ENCODE assay signal across 8 mouse cellular contexts in the genomic region with DNA sequence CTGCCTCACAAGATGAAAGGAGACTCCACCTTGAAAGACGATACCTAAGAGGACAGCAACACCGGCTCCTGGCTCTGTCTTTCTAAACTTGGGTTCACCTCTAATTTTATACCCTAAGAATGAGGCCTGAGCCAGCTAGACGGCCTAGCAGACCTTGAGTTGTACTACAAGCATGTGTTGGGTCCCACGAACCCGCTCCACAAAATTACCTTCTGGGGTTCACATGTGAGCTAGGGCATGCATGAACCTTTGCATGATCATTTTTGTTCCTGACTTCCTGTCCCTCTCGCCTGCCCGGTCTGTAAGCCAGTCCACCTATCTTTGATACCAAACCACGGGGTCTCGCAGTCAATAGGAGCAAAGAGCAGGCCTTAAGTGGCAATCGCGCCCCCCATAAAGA. TPM values are rescaled to one million over a fixed set of nuclear protein-coding genes. Genes with fewer than 3 reads are reported as not detected.
DNase-seq lines count a peak whose midpoint lies in the region; ATAC-seq and TF ChIP-seq lines count a peak whose summit lies in the region.

No protein-coding gene starts in this region.

- H3K4me3 ChIP-seq in kidney, embryonic 15.5 days (replicated peaks), result peak overlapping the region; percentile 71
- H3K4me3 ChIP-seq in bone marrow, adult 2 months (replicated peaks; ENCODE audit: control insufficient read depth, low read depth, low read length), result peak overlapping the region; percentile 95
- H3K4me3 ChIP-seq in forebrain, embryonic 16.5 days (replicated peaks; ENCODE audit: low read length), result peak overlapping the region; percentile 86
- peak overlapping the region; percentile 83 for H3K4me3 ChIP-seq in midbrain, embryonic 10.5 days

- TF ChIP-seq POLR2A in bone marrow, adult 2 months (IDR thresholded peaks at IDR 0.05; ENCODE audit: borderline replicate concordance, control insufficient read depth, low read depth, low read length), result no peak

- no peak for ATAC-seq in kidney, embryonic 15.5 days (replicated peaks; ENCODE audit: low FRiP score)
- ATAC-seq in forebrain, embryonic 16.5 days, result no peak
- ATAC-seq in granulocyte monocyte progenitor cell, adult 5-6 weeks (replicated peaks; ENCODE audit: poor library complexity, severe bottlenecking), result no peak

- H3K27ac ChIP-seq in kidney, embryonic 15.5 days, result peak overlapping the region; percentile 72
- H3K27ac ChIP-seq in bone marrow, adult 2 months (ENCODE audit: control insufficient read depth, insufficient read depth, low read depth, low read length, poor library complexity), result no peak overlapping the region
- peak overlapping the region; percentile 79 for H3K27ac ChIP-seq in forebrain, embryonic 16.5 days (ENCODE audit: low read length)
- peak overlapping the region; percentile 90 for H3K27ac ChIP-seq in midbrain, embryonic 10.5 days (replicated peaks)

- no peak for TF ChIP-seq CTCF in bone marrow, adult 2 months (IDR thresholded peaks at IDR 0.05; ENCODE audit: control insufficient read depth, insufficient read depth, low read length)

- no peak for DNase-seq in kidney, postnatal 25 days
- DNase-seq in midbrain, embryonic 10.5 days (ENCODE audit: low spot score), result no peak
- DNase-seq in layer of hippocampus, adult 18-20 months (ENCODE audit: low spot score in 2 of 2), result no peak
- DNase-seq in cerebellum, adult 11-12 months, result no peak

- peak overlapping the region; percentile 79 for H3K4me2 ChIP-seq in kidney, embryonic 15.5 days
- H3K4me2 ChIP-seq in forebrain, embryonic 16.5 days (ENCODE audit: low read length), result peak overlapping the region; percentile 73

- no peaks in the 10 kb centered on the region for H3K9me3 ChIP-seq in kidney, embryonic 15.5 days (replicated peaks)
- no peaks in the 10 kb centered on the region for H3K9me3 ChIP-seq in forebrain, embryonic 16.5 days (ENCODE audit: control insufficient read depth, low read length)
- H3K9me3 ChIP-seq in midbrain, embryonic 10.5 days (replicated peaks), result no peaks in the 10 kb centered on the region

- peaks cover 38% of the 10 kb centered on the region for H3K36me3 ChIP-seq in kidney, embryonic 15.5 days
- peaks cover 21% of the 10 kb centered on the region for H3K36me3 ChIP-seq in forebrain, embryonic 16.5 days (ENCODE audit: control insufficient read depth, insufficient read depth)
- peaks cover 39% of the 10 kb centered on the region for H3K36me3 ChIP-seq in midbrain, embryonic 10.5 days

- H3K4me1 ChIP-seq in kidney, embryonic 15.5 days, result peaks cover 14% of the 10 kb centered on the region
- no peaks in the 10 kb centered on the region; the same call in 1 of the 2 replicates for H3K4me1 ChIP-seq in bone marrow, adult 2 months (ENCODE audit: control insufficient read depth, insufficient read depth, low read length)
- peaks cover 13% of the 10 kb centered on the region for H3K4me1 ChIP-seq in forebrain, embryonic 16.5 days (replicated peaks; ENCODE audit: control insufficient read depth, insufficient read depth, low read length)
- H3K4me1 ChIP-seq in midbrain, embryonic 10.5 days, result peaks cover 23% of the 10 kb centered on the region

- H3K9ac ChIP-seq in kidney, embryonic 15.5 days, result peak overlapping the region; percentile 73
- peak overlapping the region; percentile 82 for H3K9ac ChIP-seq in forebrain, embryonic 16.5 days (replicated peaks; ENCODE audit: low read depth, low read length)

- WGBS in kidney, embryonic 15.5 days, result 2% methylated on average over 11 of the region's 11 CpGs
- WGBS in bone marrow, adult 2 months, result 5% methylated on average over 11 of the region's 11 CpGs
- 5% methylated on average over 11 of the region's 11 CpGs for WGBS in forebrain, embryonic 16.5 days
- WGBS in midbrain, embryonic 10.5 days, result 8% methylated on average over 11 of the region's 11 CpGs

- no peaks in the 10 kb centered on the region for H3K27me3 ChIP-seq in kidney, embryonic 15.5 days
- no peaks in the 10 kb centered on the region for H3K27me3 ChIP-seq in forebrain, embryonic 16.5 days (replicated peaks; ENCODE audit: control insufficient read depth, insufficient read depth, low read length)
- H3K27me3 ChIP-seq in midbrain, embryonic 10.5 days (ENCODE audit: low read depth, poor library complexity, severe bottlenecking), result no peaks in the 10 kb centered on the region

RNA-seq across cellular contexts. Expression of gene Gm20390, which starts 0.7 kb away (rescaled TPM):
- 462 and 483 TPM in 2 replicates for polyA plus RNA-seq in kidney, embryonic 15.5 days (2015; fragmentation: Nextera tagmentation; extraction: Ambion mirVana)
- polyA plus RNA-seq in bone marrow, adult 2 months (2011; ENCODE audit: insufficient read depth, insufficient read length, low replicate concordance, missing spikeins), result 4.4 and 29.3 TPM in 2 replicates
- 347 and 368 TPM in 2 replicates for polyA plus RNA-seq in forebrain, embryonic 16.5 days (2015; fragmentation: Nextera tagmentation; extraction: Ambion mirVana)
- 451 and 498 TPM in 2 replicates for polyA plus RNA-seq in midbrain, embryonic 10.5 days (2016; fragmentation: Nextera tagmentation; extraction: Ambion mirVana)
- 100 to 1,000 TPM; 108 to 113 TPM for total RNA-seq in layer of hippocampus, adult 18-20 months (2021)
- 112 and 180 TPM in 2 replicates for total RNA-seq in granulocyte monocyte progenitor cell, adult 5-6 weeks (2014; fragmentation: Nextera tagmentation)
- not detected in 2 replicates for total RNA-seq in granulocyte monocyte progenitor cell, adult 5-6 weeks (2017)

RNA-seq across cellular contexts. Expression of gene Nme1, which starts 0.9 kb away (rescaled TPM):
- polyA plus RNA-seq in kidney, embryonic 15.5 days (2015; fragmentation: Nextera tagmentation; extraction: Ambion mirVana), result 165 and 172 TPM in 2 replicates
- 70.1 and 89.9 TPM in 2 replicates for polyA plus RNA-seq in bone marrow, adult 2 months (2011; ENCODE audit: insufficient read depth, insufficient read length, low replicate concordance, missing spikeins)
- 267 and 357 TPM in 2 replicates for polyA plus RNA-seq in forebrain, embryonic 16.5 days (2015; fragmentation: Nextera tagmentation; extraction: Ambion mirVana)
- 281 and 305 TPM in 2 replicates for polyA plus RNA-seq in midbrain, embryonic 10.5 days (2016; fragmentation: Nextera tagmentation; extraction: Ambion mirVana)
- total RNA-seq in layer of hippocampus, adult 18-20 months (2021), result 10 to 100 TPM; 65.8 to 73.3 TPM
- total RNA-seq in granulocyte monocyte progenitor cell, adult 5-6 weeks (2014; fragmentation: Nextera tagmentation), result 78.3 and 96.2 TPM in 2 replicates
- total RNA-seq in granulocyte monocyte progenitor cell, adult 5-6 weeks (2017), result 178 and 237 TPM in 2 replicates

RNA-seq across cellular contexts. Expression of gene Nme2, which starts 11.3 kb away (rescaled TPM):
- 262 and 314 TPM in 2 replicates for polyA plus RNA-seq in kidney, embryonic 15.5 days (2015; fragmentation: Nextera tagmentation; extraction: Ambion mirVana)
- 47.5 and 121 TPM in 2 replicates for polyA plus RNA-seq in bone marrow, adult 2 months (2011; ENCODE audit: insufficient read depth, insufficient read length, low replicate concordance, missing spikeins)
- 86.5 and 106 TPM in 2 replicates for polyA plus RNA-seq in forebrain, embryonic 16.5 days (2015; fragmentation: Nextera tagmentation; extraction: Ambion mirVana)
- polyA plus RNA-seq in midbrain, embryonic 10.5 days (2016; fragmentation: Nextera tagmentation; extraction: Ambion mirVana), result 127 and 138 TPM in 2 replicates
- 10 to 100 TPM; 76.6 to 90.3 TPM for total RNA-seq in layer of hippocampus, adult 18-20 months (2021)
- 640 and 684 TPM in 2 replicates for total RNA-seq in granulocyte monocyte progenitor cell, adult 5-6 weeks (2014; fragmentation: Nextera tagmentation)
- 250 and 253 TPM in 2 replicates for total RNA-seq in granulocyte monocyte progenitor cell, adult 5-6 weeks (2017)

RNA-seq across cellular contexts. Expression of gene Spag9, which starts 28.5 kb away (rescaled TPM):
- 35.1 and 37.2 TPM in 2 replicates for polyA plus RNA-seq in kidney, embryonic 15.5 days (2015; fragmentation: Nextera tagmentation; extraction: Ambion mirVana)
- 8.6 and 22.7 TPM in 2 replicates for polyA plus RNA-seq in bone marrow, adult 2 months (2011; ENCODE audit: insufficient read depth, insufficient read length, low replicate concordance, missing spikeins)
- 99.1 and 108 TPM in 2 replicates for polyA plus RNA-seq in forebrain, embryonic 16.5 days (2015; fragmentation: Nextera tagmentation; extraction: Ambion mirVana)
- polyA plus RNA-seq in midbrain, embryonic 10.5 days (2016; fragmentation: Nextera tagmentation; extraction: Ambion mirVana), result 61.9 and 81.6 TPM in 2 replicates
- 100 to 1,000 TPM; 212 to 219 TPM for total RNA-seq in layer of hippocampus, adult 18-20 months (2021)
- 25.3 and 42.8 TPM in 2 replicates for total RNA-seq in granulocyte monocyte progenitor cell, adult 5-6 weeks (2014; fragmentation: Nextera tagmentation)
- 51.1 and 59.8 TPM in 2 replicates for total RNA-seq in granulocyte monocyte progenitor cell, adult 5-6 weeks (2017)

Comparison
In these comparisons a context has a peak if more than half of its experiments do, and no peak if none do; other contexts are left out.
1. RNA of gene Gm20390, which starts 0.7 kb away (polyA plus RNA-seq): 451 to 498 TPM in midbrain, embryonic 10.5 days, 462 to 483 TPM in kidney, embryonic 15.5 days and 347 to 368 TPM in forebrain, embryonic 16.5 days; 4.4 to 29.3 TPM in bone marrow, adult 2 months; every median in the first group is over 10 times any median in the second.
2. Peak in every context shown above with its lines, with median percentiles within 50 percentile points of each other: H3K4me3 ChIP-seq.